Mouse (Mus musculus) right cerebral cortex, postnatal 4 days (tissue): ENCODE data around the gene Gprc5a.

Source experiments
- DNase-seq: peaks from one replicate; pipeline ENCODE4 v3.0.0-alpha.2; 2022

Gene Gprc5a

GRCm38 (mm10) chr6:135076202-135076601 lies 10.8 kb downstream of the Gprc5a start:
- no peak for DNase-seq

DNA sequence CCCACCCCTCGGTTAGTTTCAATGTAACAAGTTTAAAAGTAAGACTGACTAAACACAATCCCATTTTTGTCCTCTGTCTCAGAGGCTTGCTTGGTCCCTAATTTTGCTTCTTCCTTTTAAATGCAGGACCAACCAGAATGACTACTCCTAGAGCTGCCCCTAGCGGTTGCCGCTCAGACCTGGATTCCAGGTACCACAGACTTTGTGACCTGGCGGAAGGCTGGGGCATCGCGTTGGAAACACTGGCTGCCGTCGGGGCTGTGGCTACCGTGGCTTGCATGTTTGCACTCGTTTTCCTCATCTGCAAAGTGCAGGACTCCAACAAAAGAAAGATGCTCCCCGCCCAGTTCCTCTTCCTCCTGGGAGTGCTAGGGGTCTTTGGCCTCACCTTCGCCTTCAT lies 13.0 kb downstream of the Gprc5a start:
- no peak for DNase-seq

DNA sequence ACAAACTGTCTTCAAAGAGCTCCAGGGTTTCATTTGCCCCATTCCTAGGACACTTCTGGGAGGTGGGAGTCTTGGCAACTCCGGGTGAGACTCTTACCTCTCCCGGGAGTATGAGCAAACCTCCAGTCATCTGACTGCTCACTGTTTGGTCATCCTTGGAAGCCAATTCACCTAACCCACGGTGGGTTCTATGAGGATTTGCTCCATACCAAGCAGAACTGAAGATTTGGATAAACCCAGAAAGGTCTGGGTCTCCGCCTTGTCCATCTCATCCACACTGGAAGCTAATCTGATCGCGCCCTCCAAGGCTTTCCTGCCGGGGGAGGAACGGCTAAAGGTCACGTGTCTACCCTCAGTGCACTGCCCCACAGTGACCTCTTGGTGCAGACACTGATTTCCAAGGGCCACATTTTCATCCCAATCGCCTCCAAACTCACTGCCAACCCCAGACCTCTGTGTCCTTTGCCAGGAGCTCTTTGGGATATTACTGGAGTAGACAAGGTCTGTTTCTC lies 18.6 kb downstream of the Gprc5a start:
- DNase-seq: no peak

DNA sequence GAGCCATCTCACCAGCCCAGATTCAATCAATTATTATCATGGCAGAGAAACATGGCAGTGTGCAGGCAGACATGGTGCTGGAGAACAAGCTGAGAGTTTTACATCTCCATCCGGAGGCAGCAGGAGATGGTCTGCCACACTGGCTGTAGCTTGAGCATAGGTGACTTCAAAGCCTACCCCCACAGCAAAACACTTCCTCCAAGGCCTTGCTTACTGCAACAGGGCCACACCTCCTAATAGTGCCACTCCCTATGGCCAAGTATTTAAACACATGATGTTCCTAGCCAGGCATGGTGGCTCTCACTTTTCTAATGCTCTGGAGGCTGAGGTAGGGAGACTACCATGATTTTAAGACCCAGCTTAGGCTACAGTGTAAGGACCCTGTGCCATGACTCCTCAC lies 20.3 kb downstream of the Gprc5a start:
- DNase-seq: no peak

DNA sequence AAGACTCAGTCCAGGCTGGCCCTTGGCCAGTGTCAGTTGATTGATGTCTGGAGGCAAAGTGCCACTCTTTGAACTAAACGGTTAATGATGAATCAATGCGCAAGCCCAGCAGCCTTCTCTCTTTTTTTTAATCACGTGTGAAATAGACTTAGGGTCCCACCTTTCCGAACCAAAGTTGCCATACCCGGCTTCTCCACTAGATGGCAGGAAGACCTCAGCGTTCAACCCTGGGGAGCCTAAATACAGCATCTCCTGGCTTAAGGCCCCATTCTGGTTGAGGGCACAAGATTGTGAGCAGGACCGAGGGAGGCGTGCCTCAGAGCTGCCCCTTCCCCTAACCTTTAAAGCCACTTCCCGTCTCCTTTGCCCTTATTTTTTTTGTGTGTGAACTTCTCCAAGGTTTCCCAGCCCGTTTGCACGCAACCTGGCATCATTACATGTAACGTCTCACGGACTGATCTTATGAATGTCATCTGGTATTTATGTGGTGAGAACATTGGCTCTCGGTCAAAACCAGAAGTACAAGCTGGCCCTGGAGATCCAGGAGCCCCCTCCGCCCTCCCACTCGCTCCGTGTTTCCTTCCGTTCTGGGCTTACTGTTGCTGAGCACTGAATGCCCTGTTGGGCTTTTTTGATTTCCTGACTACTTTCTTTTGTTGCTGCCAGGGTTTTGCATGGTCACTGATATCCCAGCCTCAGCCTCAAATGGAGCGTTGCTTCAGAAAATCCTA lies 22.4 kb downstream of the Gprc5a start:
- DNase-seq: peak; percentile 95

DNA sequence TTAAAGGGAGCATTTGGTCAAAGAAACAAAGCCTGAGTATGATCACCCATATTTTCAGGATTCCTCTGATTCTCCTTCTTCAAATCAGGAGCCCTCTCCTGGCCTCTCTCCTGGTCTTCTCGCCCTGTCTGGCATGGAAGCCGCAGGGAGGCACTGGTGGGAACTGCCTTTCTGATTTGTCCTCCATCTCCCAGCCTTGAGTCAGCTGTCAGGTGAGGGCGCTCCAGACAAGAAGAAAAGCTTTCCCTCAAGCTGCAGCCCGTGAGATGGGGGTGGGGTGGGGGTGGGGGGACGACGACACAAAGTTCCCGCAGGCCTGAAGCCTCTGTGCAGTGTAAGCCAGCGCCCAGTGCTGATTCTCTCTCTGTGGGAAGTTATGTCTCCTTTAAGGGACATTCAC lies 24.3 kb downstream of the Gprc5a start:
- DNase-seq: peak; percentile 50

- no peak for DNase-seq
These were observed 25.2 kb downstream of the Gprc5a start for GRCm38 (mm10) chr6:135090661-135091060.

DNA sequence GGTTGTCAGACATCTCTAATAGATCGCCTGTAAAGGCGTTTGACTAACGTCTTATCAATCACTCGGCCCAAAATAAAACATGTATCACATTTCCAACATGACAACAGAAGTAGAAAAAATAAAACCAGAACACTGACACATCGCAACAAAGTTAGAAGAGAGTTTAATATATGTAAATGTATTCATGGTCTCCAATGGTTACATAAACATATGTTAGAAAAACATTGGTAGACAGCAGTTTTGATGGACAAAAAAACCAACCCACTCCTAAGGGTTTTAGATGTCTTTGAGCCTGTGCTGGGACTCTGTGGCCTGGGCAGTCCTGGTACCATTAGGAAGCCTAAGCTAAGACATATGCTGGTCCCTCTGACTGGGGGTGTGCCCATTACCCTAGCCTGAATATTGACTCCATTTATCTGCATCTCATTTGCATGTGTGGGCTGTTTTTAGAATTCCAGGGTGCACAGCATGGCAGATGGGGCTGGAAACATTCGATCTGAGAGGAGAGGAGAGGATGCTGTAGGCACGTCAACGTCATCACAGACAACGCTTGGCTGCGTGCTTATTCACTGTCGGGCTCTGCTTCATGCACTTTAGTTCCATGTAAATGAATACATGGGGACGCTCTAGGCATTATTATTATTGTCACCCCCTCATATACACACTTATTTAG lies 27.5 kb downstream of the Gprc5a start:
- DNase-seq: peak; percentile 18

GRCm38 (mm10) chr6:135100787-135101472 lies 35.5 kb downstream of the Gprc5a start:
- no peak for DNase-seq

DNA sequence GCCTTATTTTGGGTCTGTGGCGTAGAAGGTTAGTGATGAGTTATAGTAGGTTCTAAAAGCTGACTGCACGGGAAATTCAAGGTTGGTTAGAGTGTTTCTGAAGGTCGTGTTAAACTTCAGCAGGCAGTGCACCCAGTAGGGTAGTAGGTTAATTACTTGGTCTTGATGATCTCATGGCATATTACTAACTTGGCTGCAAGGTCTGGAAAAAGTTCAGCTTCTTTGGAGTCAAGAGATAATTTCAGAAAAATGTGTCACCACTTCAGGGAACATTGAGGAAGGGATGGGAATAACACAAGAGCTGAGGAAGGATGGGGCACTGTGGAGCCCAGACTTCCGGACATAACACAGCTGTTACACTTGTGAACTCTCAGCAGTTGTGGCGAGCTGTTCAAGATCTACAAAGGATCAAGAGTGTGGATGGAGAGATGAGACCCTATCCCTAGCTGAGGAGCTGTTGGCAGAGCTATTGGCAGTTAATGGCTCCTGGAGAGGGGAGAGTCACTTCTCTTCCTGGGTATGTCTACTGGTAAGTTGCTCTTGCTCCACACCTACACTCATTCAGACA lies 37.4 kb downstream of the Gprc5a start:
- DNase-seq: no peak

DNA sequence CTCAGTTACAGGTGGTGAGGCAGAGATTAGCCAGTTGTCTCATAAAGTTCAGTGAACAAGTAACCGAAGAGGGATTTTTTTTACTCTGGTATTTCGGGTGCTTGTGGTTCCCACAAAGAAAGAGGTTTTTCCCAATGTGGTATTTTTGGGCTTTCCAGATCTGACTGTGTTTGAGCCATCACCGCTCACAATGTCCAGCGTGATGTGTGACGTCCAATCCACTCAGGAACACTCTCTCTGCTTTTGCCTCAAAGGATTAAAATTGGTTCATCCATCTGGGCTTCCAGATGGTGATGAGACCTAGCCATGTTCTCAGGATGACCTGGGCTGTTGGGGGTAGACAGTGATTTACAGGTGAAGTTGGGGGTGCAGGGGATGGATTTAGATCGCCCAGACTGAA lies 41.6 kb downstream of the Gprc5a start:
- DNase-seq: no peak

DNA sequence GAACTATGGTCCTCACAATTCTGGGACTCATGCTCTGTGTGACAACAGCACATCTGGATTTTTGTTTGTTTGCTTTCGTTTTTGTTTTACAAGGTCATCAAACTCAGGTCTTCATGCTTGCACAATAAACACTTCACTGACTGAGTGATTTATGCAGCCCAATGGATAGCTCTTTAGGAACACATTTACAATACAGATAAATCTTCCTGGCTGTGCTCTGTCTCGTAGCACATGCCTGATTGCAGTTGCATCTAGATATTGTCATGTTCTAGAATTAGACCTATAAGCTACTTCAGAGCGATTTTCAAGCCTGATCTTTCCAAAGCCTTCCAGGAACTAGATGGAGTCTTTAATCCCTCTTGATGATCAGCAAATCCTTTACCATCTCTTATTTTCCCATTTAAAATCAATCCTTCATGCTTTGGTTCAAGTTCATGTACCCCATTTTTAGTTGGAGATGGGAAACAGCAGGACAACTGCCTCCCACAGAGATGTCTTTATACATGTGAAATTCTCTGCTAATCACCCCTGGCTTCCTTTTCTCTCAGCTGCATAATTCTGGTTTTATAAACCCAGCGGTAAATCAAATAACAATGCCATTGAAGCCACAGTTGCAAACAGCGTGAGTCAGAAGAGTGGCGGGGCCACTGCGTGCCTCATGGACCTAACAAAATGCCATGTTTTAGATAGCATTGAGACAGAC lies 47.1 kb downstream of the Gprc5a start:
- no peak for DNase-seq

DNA sequence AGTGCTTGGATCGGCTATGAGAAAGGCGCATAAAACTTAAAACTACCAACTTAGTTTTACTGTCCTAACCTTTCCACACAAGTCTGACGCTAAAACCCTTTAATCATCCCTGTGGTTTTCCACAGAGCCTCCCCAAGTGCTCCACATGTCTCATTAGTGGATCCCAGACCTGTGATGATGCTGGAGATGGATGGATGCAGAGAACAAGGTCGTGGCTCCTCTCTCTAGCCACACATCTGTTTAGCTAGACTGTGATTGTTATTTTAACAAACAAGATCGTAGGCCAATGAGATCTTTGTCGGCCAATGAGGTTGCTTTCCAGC lies 47.6 kb downstream of the Gprc5a start:
- DNase-seq: no peak

DNA sequence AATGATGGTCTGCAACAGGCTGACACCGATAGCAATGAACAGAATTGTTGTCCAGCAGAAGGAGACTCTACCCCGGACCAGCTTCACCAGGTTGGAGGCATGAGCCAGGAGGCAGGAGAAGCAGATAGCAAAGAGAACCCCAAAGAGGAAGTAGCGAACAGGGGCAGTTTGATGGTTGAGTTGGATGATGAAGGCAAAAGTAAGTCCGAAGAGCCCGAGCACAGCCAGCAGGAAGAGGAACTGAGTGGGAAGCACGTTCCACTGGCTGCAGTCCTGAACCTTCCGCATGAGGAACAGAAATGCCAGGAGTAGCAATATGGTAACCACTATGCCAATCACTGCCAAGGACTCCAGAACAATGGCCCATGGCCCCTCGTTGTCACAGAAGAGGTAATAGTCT lies 51.0 kb downstream of the Gprc5a start:
- no peak for DNase-seq

GRCm38 (mm10) chr6:135118183-135118582 lies 52.7 kb downstream of the Gprc5a start, which contains the start of gene Gprc5d:
TSS of gene Gprc5d (minus strand) at chr6:135118283.
- no peak for DNase-seq

DNA sequence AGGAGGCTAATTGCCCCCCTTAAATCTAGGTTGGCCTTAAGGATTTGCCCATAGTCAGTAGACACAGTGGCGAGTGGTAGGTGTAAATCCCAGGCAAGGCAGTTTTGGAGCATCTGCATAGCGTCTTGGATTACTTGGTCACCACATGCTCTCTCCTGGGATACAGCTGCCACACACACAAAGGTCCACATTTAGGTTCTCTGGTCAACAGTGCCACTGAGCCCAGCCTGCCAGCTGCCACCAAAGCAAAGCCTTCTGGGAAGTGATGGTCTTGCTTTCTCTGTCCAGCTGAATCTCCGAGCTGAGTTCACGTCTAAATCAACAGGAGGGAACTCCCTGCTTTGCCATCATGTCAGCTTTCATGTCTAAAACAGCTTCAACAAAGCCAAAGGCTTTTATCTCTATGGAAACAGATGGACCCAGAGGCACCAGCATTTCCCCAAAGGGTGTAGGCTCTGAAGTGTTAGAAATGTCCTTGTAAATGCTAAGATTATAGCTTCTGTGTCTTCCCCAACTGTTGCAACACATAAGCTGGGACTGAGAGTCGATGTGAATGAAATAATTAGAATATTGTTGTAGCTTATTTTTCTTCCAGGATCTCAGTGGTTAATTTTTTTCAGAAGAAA lies 59.4 kb downstream of the Gprc5a start:
- no peak for DNase-seq

DNA sequence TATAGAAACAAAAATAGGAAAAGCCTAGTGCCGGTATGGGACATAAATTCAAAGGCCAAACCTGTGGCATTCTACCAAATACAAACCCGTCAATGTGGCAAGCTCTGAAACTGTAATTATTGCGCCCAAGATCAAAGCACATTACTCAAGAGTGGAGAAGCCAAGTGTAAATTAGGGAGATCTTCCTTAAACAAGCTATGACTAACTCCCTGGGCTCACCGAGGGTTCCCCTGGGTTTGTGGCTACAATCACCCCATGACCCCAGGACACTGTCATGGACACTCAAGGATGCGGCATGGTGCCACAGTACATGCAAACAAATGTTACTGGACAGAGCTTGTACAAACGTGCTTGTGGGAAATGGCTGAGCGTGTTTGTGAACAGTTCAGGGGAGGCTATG lies 67.6 kb downstream of the Gprc5a start:
- no peak for DNase-seq

- DNase-seq: no peak
These were observed 68.0 kb downstream of the Gprc5a start for GRCm38 (mm10) chr6:135133486-135133885.
